In the genomic region with DNA sequence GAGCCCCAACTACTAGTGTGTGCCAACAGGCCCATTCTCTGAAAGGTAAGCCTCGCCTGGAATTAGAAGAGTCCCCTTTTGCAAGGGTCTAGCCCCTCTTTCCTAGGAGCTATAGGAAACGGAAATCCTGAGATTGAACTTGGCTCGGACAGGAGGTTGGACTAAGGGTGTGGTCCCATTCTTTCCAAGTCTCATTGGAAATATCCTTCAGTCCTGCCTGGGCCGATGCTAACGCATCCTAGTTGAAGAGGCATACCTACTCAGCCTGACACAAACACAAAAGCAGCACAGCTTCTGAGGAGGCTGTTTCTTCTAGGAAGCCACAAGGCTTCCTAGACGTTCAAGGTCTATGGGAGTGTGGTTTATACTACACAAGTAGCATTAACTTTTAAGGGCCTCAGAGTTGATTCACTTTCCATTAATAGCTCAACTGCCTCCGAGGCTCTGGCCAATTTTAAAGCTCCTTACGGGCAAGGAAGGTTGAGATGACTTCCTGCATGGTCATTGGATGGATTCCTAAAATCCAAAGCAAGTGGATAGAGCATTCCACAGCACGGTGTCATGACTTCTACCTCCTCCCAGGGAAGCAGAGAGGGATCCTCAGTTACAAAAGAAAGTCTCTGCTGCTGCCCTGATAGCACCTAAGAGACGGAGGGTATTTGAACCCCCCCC, we compare ENCODE assay signal across 10 mouse cellular contexts. TPM values are rescaled to one million over a fixed set of nuclear protein-coding genes. Genes with fewer than 3 reads are reported as not detected.
DNase-seq lines count a peak whose midpoint lies in the region; ATAC-seq and TF ChIP-seq lines count a peak whose summit lies in the region.
"Had no signal": no experiment of that assay in that cellular context is flagged by ENCODE, and none has a peak within 500 bp of the region (broad histone marks: within the 10 kb centered on the region; RNA-seq: fewer than 3 reads in every experiment).

No protein-coding gene starts in this region.

- no peak overlapping the region for H3K4me2 ChIP-seq in kidney, postnatal 0 days (ENCODE audit: low read length)
- H3K4me2 ChIP-seq in heart, embryonic 15.5 days, result no peak overlapping the region
- H3K4me2 ChIP-seq in myocyte (ENCODE audit: low read depth), result peak overlapping the region; percentile 35
- H3K4me2 ChIP-seq: hindbrain, embryonic 14.5 days had no signal

- H3K27me3 ChIP-seq in kidney, postnatal 0 days (ENCODE audit: insufficient read depth, low read length), result no peaks in the 10 kb centered on the region
- H3K27me3 ChIP-seq in Patski (no peaks in the 10 kb centered on the region), myocyte (ENCODE audit: control insufficient read depth, insufficient read depth, insufficient read length) (no peaks in the 10 kb centered on the region)
- no peaks in the 10 kb centered on the region for H3K27me3 ChIP-seq in heart, embryonic 15.5 days

- H3K27ac ChIP-seq in kidney, postnatal 0 days, result peak overlapping the region; percentile 26; the same call in 1 of the 2 replicates
- H3K27ac ChIP-seq in heart, embryonic 15.5 days, result peak overlapping the region; percentile 94

- POLR2A ChIA-PET in Patski (lab: Charles Lee), result interaction anchor here (0.6 kb wide), 1 partner anchor 101 kb away, joined by 3 read pairs; no protein-coding TSS in a partner anchor

- CTCF ChIA-PET in Patski (lab: Charles Lee), result interaction anchor here (1.0 to 5.2 kb wide), 5 partner anchors 9 to 97 kb away, joined by 3 to 32 read pairs (median 5); no protein-coding TSS in a partner anchor

- H3K4me3 ChIP-seq in kidney, postnatal 0 days (replicated peaks; ENCODE audit: low read depth, low read length), result no peak overlapping the region
- H3K4me3 ChIP-seq in heart, embryonic 15.5 days, result no peak overlapping the region
- no peak overlapping the region for H3K4me3 ChIP-seq in myocyte
- H3K4me3 ChIP-seq: erythroblast, embryonic 14.5 days had no signal

- peaks cover 15% of the 10 kb centered on the region; the same call in 1 of the 2 replicates for H3K4me1 ChIP-seq in kidney, postnatal 0 days (replicated peaks; ENCODE audit: insufficient read depth, low read length)
- H3K4me1 ChIP-seq in heart, embryonic 15.5 days (replicated peaks), result peaks cover 69% of the 10 kb centered on the region

- H3K9me3 ChIP-seq in kidney, postnatal 0 days (replicated peaks; ENCODE audit: low read length), result no peaks in the 10 kb centered on the region
- H3K9me3 ChIP-seq in heart, embryonic 15.5 days (replicated peaks), result no peaks in the 10 kb centered on the region

- no peak overlapping the region for H3K9ac ChIP-seq in kidney, postnatal 0 days (ENCODE audit: low read depth, low read length)
- 0 out of 2 replicates have a peak overlapping the region, but pooled peaks have one; percentile 16 for H3K9ac ChIP-seq in heart, embryonic 15.5 days
- H3K9ac ChIP-seq: hindbrain, embryonic 14.5 days had no signal

- in situ Hi-C loops in Patski (cut with MboI; ENCODE audit: low pct_unique_long_range_greater_than_20kb), result loop anchor here (5.0 kb wide), 1 partner anchor 96 kb away; no protein-coding TSS in a partner anchor

- no peak for DNase-seq in kidney, postnatal 0 days (ENCODE audit: low spot score)
- DNase-seq in kidney, postnatal 25 days, result no peak
- DNase-seq in Patski (ENCODE audit: low read depth, low spot score), result peak; percentile 83
- DNase-seq in adrenal gland, postnatal 14 days, result no peak
- DNase-seq in retina, postnatal 1 day, result no peak
- DNase-seq: thymus, postnatal 25 days had no signal

- no peak for ATAC-seq in kidney, postnatal 0 days (replicated peaks; ENCODE audit: low FRiP score, low read depth)
- ATAC-seq in Patski, result peak; percentile 90
- no peak for ATAC-seq in heart, embryonic 15.5 days (replicated peaks; ENCODE audit: insufficient number of reproducible peaks, insufficient read depth, low FRiP score, low read depth)

- H3ac ChIP-seq in myocyte (ENCODE audit: control insufficient read depth, insufficient read length), result no peak overlapping the region

- no peak for TF ChIP-seq CTCF in kidney, postnatal 0 days (IDR thresholded peaks at IDR 0.05; ENCODE audit: low read depth)
- TF ChIP-seq CTCF in Patski (IDR thresholded peaks at IDR 0.05), result no peak

- H3K36me3 ChIP-seq in kidney, postnatal 0 days (ENCODE audit: insufficient read depth, low read length), result no peaks in the 10 kb centered on the region
- H3K36me3 ChIP-seq in heart, embryonic 15.5 days, result no peaks in the 10 kb centered on the region
- no peaks in the 10 kb centered on the region for H3K36me3 ChIP-seq in myocyte (ENCODE audit: control insufficient read depth, insufficient read depth)

- 66% methylated on average over 10 of the region's 10 CpGs for WGBS in kidney, postnatal 0 days
- 42% methylated on average over 10 of the region's 10 CpGs for WGBS in heart, embryonic 15.5 days

- no peaks in the 10 kb centered on the region for H3K79me2 ChIP-seq in myocyte (ENCODE audit: control insufficient read depth, insufficient read depth)

- no peak for TF ChIP-seq POLR2A in myocyte (IDR thresholded peaks at IDR 0.05; ENCODE audit: insufficient read length, low read depth)

TF ChIP-seq in myocyte, 11 proteins besides CTCF, POLR2A, EP300 and RAD21:
- TF ChIP-seq E2F4 (IDR thresholded peaks at IDR 0.05; ENCODE audit: insufficient read depth), result no peak
- TF ChIP-seq SRF (IDR thresholded peaks at IDR 0.05; ENCODE audit: control insufficient read depth, insufficient read length, low read depth), result no peak
- no peak for TF ChIP-seq TCF3 (IDR thresholded peaks at IDR 0.05; ENCODE audit: insufficient read length, low read depth)
- TF ChIP-seq MYOD1 (IDR thresholded peaks at IDR 0.05; ENCODE audit: control insufficient read depth in 1 of 3, insufficient read length in 2 of 3, low read depth in 2 of 3), result no peak
- no peak for TF ChIP-seq MYOG (IDR thresholded peaks at IDR 0.05; ENCODE audit: control insufficient read depth in 1 of 3, insufficient read depth in 1 of 3, insufficient read length in 2 of 3, low read depth in 2 of 3)
- no peak for TF ChIP-seq USF1 (IDR thresholded peaks at IDR 0.05; ENCODE audit: low read depth)
- TF ChIP-seq TCF12 (IDR thresholded peaks at IDR 0.05; ENCODE audit: insufficient read depth, poor library complexity, severe bottlenecking), result no peak
- no peak for TF ChIP-seq POLR2AphosphoS2 (IDR thresholded peaks at IDR 0.05; ENCODE audit: insufficient read length, low read depth)
- no peak for TF ChIP-seq CEBPB (IDR thresholded peaks at IDR 0.05; ENCODE audit: insufficient read depth, poor library complexity, severe bottlenecking)
- no peak for TF ChIP-seq MAX (IDR thresholded peaks at IDR 0.05; ENCODE audit: low read depth)
- TF ChIP-seq REST (IDR thresholded peaks at IDR 0.05; ENCODE audit: insufficient read depth, insufficient read length), result no peak

RNA-seq across cellular contexts. Expression of a gene that starts 39.3 kb away (rescaled TPM):
- 12.5 and 14.5 TPM in 2 replicates for polyA plus RNA-seq in kidney, postnatal 0 days (2015; fragmentation: Nextera tagmentation; extraction: Ambion mirVana)
- polyA plus RNA-seq in Patski (2021) (22.5 TPM), myocyte (2012; fragmentation: generic; extraction: Trizol) (27.2 TPM)
- polyA plus RNA-seq in heart, embryonic 15.5 days (2015; fragmentation: Nextera tagmentation; extraction: Ambion mirVana), result 35.9 and 36.3 TPM in 2 replicates
- 36.7 and 43.8 TPM in 2 replicates for total RNA-seq in adrenal gland, postnatal 14 days (2021)
- polyA plus RNA-seq: erythroblast, embryonic 14.5 days had no signal
